8 mouse cellular contexts compared by ENCODE assay signal in the genomic region with DNA sequence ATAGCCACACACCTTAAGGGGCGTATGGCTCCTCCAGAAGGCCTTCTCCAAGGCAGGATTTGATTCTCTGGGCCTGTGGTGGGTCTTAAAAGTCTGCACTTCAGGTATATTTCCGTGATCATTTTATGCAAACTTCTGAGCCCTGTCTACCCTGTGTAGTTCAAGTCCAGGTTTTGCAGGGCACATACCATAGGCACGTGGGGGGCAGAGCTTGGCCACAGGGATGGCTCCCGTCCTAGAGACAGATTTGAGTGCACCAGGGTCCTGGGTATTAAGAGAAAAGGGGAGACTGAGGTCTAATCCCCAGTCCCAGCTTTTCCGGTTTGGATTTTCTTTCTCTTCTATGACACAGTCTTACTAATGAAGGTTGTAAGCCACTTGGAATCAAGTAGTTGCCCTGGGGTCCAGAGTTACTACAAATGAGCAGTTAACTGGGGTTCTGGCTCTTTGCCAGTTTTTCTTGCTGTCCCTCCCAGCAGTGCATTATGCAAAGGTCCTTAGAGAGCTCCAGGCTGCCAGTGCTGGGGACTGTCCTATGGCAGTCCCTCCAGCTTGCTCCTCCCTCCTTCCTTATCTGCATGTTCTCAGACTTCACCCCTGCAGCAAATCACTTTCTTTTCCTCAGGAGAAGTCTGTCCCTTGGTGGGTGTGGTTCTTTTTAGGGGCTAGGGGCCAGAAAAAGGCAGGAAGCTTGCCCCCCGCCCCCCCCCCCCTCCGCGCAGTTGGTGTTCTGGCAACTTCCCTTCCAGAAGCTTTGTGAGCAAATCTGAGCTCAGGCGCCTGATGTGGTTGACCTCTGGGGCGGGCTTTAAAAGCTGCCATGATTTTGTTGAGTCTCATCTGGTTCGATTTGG.
DNase-seq lines count a peak whose midpoint lies in the region; ATAC-seq and TF ChIP-seq lines count a peak whose summit lies in the region.

No protein-coding gene starts in this region.

- peak; percentile 24 for DNase-seq in CD4-positive helper T cell, adult 2 months (ENCODE audit: low read depth, low spot score)
- peak; percentile 9 for DNase-seq in c-Kit-positive CD71-positive TER-119-negative erythroid progenitor cells, embryonic 14.5 days (ENCODE audit: low read depth)
- DNase-seq in heart, adult 2 months = peak; percentile 24 to 45
- peak; percentile 20 to 48 for DNase-seq in lung, adult 18-20 months
- no peak for DNase-seq in thymus, adult 18-20 months
- DNase-seq in thymus, adult 2 months = no peak

- H3K9ac ChIP-seq in heart, adult 2 months (ENCODE audit: low read depth, low read length) = no peak overlapping the region
- no peak overlapping the region for H3K9ac ChIP-seq in intestine, postnatal 0 days (ENCODE audit: low read depth, low read length)
- no peak overlapping the region for H3K9ac ChIP-seq in neural tube, embryonic 15.5 days (replicated peaks)

- ATAC-seq in intestine, postnatal 0 days = peak; percentile 98
- peak; percentile 41; the same call in 1 of the 2 replicates for ATAC-seq in neural tube, embryonic 15.5 days (ENCODE audit: low FRiP score)

- no peak overlapping the region for H3K27ac ChIP-seq in heart, adult 2 months
- no peak overlapping the region for H3K27ac ChIP-seq in intestine, postnatal 0 days (ENCODE audit: low read depth, low read length)
- H3K27ac ChIP-seq in neural tube, embryonic 15.5 days (replicated peaks) = peak overlapping the region; percentile 28
- H3K27ac ChIP-seq in thymus, adult 2 months (ENCODE audit: control insufficient read depth, insufficient read depth, low read length) = no peak overlapping the region

- peak overlapping the region; percentile 46 for H3K4me2 ChIP-seq in intestine, postnatal 0 days (replicated peaks; ENCODE audit: low read depth)
- no peak overlapping the region for H3K4me2 ChIP-seq in neural tube, embryonic 15.5 days

- H3K4me3 ChIP-seq in heart, adult 2 months = no peak overlapping the region; the same call in 1 of the 2 replicates
- no peak overlapping the region for H3K4me3 ChIP-seq in intestine, postnatal 0 days (ENCODE audit: low read depth, low read length)
- no peak overlapping the region for H3K4me3 ChIP-seq in neural tube, embryonic 15.5 days (replicated peaks)
- no peak overlapping the region for H3K4me3 ChIP-seq in thymus, adult 2 months (ENCODE audit: control insufficient read depth, insufficient read depth, low read length)

- peaks cover 1% of the 10 kb centered on the region; the same call in 1 of the 2 replicates for H3K4me1 ChIP-seq in heart, adult 2 months (ENCODE audit: control insufficient read depth, insufficient read depth, low read length)
- no peaks in the 10 kb centered on the region for H3K4me1 ChIP-seq in intestine, postnatal 0 days (replicated peaks; ENCODE audit: control insufficient read depth, insufficient read depth, low read length)
- H3K4me1 ChIP-seq in neural tube, embryonic 15.5 days = peaks cover 6% of the 10 kb centered on the region
- H3K4me1 ChIP-seq in thymus, adult 2 months (replicated peaks; ENCODE audit: control insufficient read depth, insufficient read depth, low read length) = no peaks in the 10 kb centered on the region

- no peaks in the 10 kb centered on the region for H3K36me3 ChIP-seq in heart, adult 2 months (ENCODE audit: control insufficient read depth, insufficient read depth, low read length)
- no peaks in the 10 kb centered on the region for H3K36me3 ChIP-seq in intestine, postnatal 0 days (ENCODE audit: control insufficient read depth, insufficient read depth)
- H3K36me3 ChIP-seq in neural tube, embryonic 15.5 days = no peaks in the 10 kb centered on the region
- no peaks in the 10 kb centered on the region for H3K36me3 ChIP-seq in thymus, adult 2 months (ENCODE audit: control insufficient read depth, insufficient read depth, low read length)

- TF ChIP-seq POLR2A in heart, adult 2 months (IDR thresholded peaks at IDR 0.05; ENCODE audit: insufficient read depth, low read depth, low read length) = no peak
- TF ChIP-seq POLR2A in thymus, adult 2 months (IDR thresholded peaks at IDR 0.05; ENCODE audit: control insufficient read depth, extremely low read depth, insufficient read depth, low read length, poor library complexity) = no peak

- intact Hi-C loops in heart, adult 2 months (cut with DNase I) = no loop called here

- no peaks in the 10 kb centered on the region for H3K27me3 ChIP-seq in heart, adult 2 months (ENCODE audit: control insufficient read depth, insufficient read depth, low read length)
- no peaks in the 10 kb centered on the region for H3K27me3 ChIP-seq in intestine, postnatal 0 days (replicated peaks; ENCODE audit: control insufficient read depth, insufficient read depth, low read length)
- H3K27me3 ChIP-seq in neural tube, embryonic 15.5 days (replicated peaks) = no peaks in the 10 kb centered on the region
- no peaks in the 10 kb centered on the region for H3K27me3 ChIP-seq in thymus, adult 2 months (ENCODE audit: control insufficient read depth, insufficient read depth, low read length)

- no peak for TF ChIP-seq EP300 in heart, adult 2 months (IDR thresholded peaks at IDR 0.05; ENCODE audit: insufficient read depth, low read depth, low read length)

- TF ChIP-seq CTCF in heart, adult 2 months (IDR thresholded peaks at IDR 0.05) = no peak
- TF ChIP-seq CTCF in intestine, postnatal 0 days (IDR thresholded peaks at IDR 0.05; ENCODE audit: low read depth) = no peak
- TF ChIP-seq CTCF in thymus, adult 2 months (IDR thresholded peaks at IDR 0.05; ENCODE audit: borderline replicate concordance, control insufficient read depth, extremely low read depth, insufficient read depth, low read length, poor library complexity) = no peak

- H3K9me3 ChIP-seq in intestine, postnatal 0 days (ENCODE audit: control insufficient read depth) = no peaks in the 10 kb centered on the region
- peaks cover 4% of the 10 kb centered on the region; the same call in 1 of the 2 replicates for H3K9me3 ChIP-seq in neural tube, embryonic 15.5 days (replicated peaks)

- WGBS in heart, adult 2 months = 40% methylated on average over 11 of the region's 11 CpGs
- 48% methylated on average over 11 of the region's 11 CpGs for WGBS in intestine, postnatal 0 days
- WGBS in neural tube, embryonic 15.5 days = 49% methylated on average over 11 of the region's 11 CpGs
- 40% methylated on average over 11 of the region's 11 CpGs for WGBS in thymus, adult 2 months

- H3K79me2 ChIP-seq in heart, adult 2 months (replicated peaks; ENCODE audit: control insufficient read depth, insufficient read depth, low read length) = no peaks in the 10 kb centered on the region

Comparison
In these comparisons a context has a peak if more than half of its experiments do, and no peak if none do; other contexts are left out.
1. DNase-seq: peak in CD4-positive helper T cell, adult 2 months (single experiment), c-Kit-positive CD71-positive TER-119-negative erythroid progenitor cells, embryonic 14.5 days (single experiment), heart, adult 2 months (2 of 2) and lung, adult 18-20 months (2 of 2); none in thymus, adult 18-20 months (0 of 2) and thymus, adult 2 months (single experiment).